Mouse (Mus musculus): ENCODE data around the gene Arl15. TPM values are rescaled to one million over a fixed set of nuclear protein-coding genes. Genes with fewer than 3 reads are reported as not detected.

Arl15 gene
- polyA plus RNA-seq, 1 experiment from 2014 or later: 11.8 TPM

- Histone ChIP-seq H3K27me3 (ENCODE audit: insufficient read depth, low read length) (no peaks in the 10 kb centered on the region), H3K4me3 (ENCODE audit: low read depth, low read length) (no peak overlapping the region), H3K9me3 (ENCODE audit: low read depth, low read length) (no peaks in the 10 kb centered on the region), H3K36me3 (ENCODE audit: insufficient read depth) (no peaks in the 10 kb centered on the region), H3K4me2 (no peak overlapping the region), H3K9ac (no peak overlapping the region), H3K4me1 (ENCODE audit: insufficient read depth) (no peaks in the 10 kb centered on the region), H3K27ac (ENCODE audit: low read depth) (no peak overlapping the region)
- 0% methylated on average over 1 of the region's 1 CpGs for WGBS
- DNase-seq: no peak
- no peak for ATAC-seq (ENCODE audit: insufficient read depth)
- no peak for TF ChIP-seq CTCF (IDR thresholded peaks at IDR 0.05; ENCODE audit: low read depth)
Measured at GRCm38 (mm10) chr13:113882959-113883358, 88.7 kb downstream of the Arl15 start.

GRCm38 (mm10) chr13:113887090-113887489 is 92.8 kb downstream of the Arl15 start:
- WGBS: 59% methylated on average over 6 of the region's 6 CpGs
- no peak for TF ChIP-seq CTCF (IDR thresholded peaks at IDR 0.05; ENCODE audit: low read depth)

GRCm38 (mm10) chr13:113888126-113888525 is 93.8 kb downstream of the Arl15 start:
- Histone ChIP-seq H3K36me3 (ENCODE audit: insufficient read depth) (no peaks in the 10 kb centered on the region), H3K4me1 (ENCODE audit: insufficient read depth) (no peaks in the 10 kb centered on the region), H3K27me3 (ENCODE audit: insufficient read depth, low read length) (no peaks in the 10 kb centered on the region), H3K4me3 (ENCODE audit: low read depth, low read length) (no peak overlapping the region), H3K4me2 (no peak overlapping the region), H3K9me3 (ENCODE audit: low read depth, low read length) (no peaks in the 10 kb centered on the region), H3K27ac (ENCODE audit: low read depth) (no peak overlapping the region), H3K9ac (no peak overlapping the region)
- ATAC-seq (ENCODE audit: insufficient read depth) (no peak), DNase-seq (no peak)
- no peak for TF ChIP-seq CTCF (IDR thresholded peaks at IDR 0.05; ENCODE audit: low read depth)
- 50% methylated on average over 5 of the region's 5 CpGs for WGBS

More at GRCm38 (mm10) chr13:113887090-113887489, 92.8 kb downstream of the Arl15 start:
- no peaks in the 10 kb centered on the region for H3K4me1 ChIP-seq (ENCODE audit: insufficient read depth)
- H3K4me2 ChIP-seq: no peak overlapping the region
- H3K9ac ChIP-seq: no peak overlapping the region
- no peak for ATAC-seq (ENCODE audit: insufficient read depth)
- H3K9me3 ChIP-seq (ENCODE audit: low read depth, low read length): no peaks in the 10 kb centered on the region
- H3K36me3 ChIP-seq (ENCODE audit: insufficient read depth): no peaks in the 10 kb centered on the region
- no peak overlapping the region for H3K27ac ChIP-seq (ENCODE audit: low read depth)
- H3K4me3 ChIP-seq (ENCODE audit: low read depth, low read length): no peak overlapping the region
- no peak for DNase-seq
- H3K27me3 ChIP-seq (ENCODE audit: insufficient read depth, low read length): no peaks in the 10 kb centered on the region

GRCm38 (mm10) chr13:113888704-113889103 is 94.4 kb downstream of the Arl15 start:
- Histone ChIP-seq H3K4me3 (ENCODE audit: low read depth, low read length) (no peak overlapping the region), H3K36me3 (ENCODE audit: insufficient read depth) (no peaks in the 10 kb centered on the region), H3K9ac (no peak overlapping the region), H3K27ac (ENCODE audit: low read depth) (no peak overlapping the region), H3K4me2 (no peak overlapping the region), H3K9me3 (ENCODE audit: low read depth, low read length) (no peaks in the 10 kb centered on the region), H3K4me1 (ENCODE audit: insufficient read depth) (no peaks in the 10 kb centered on the region), H3K27me3 (ENCODE audit: insufficient read depth, low read length) (no peaks in the 10 kb centered on the region)
- ATAC-seq (ENCODE audit: insufficient read depth) (no peak), DNase-seq (no peak)
- no peak for TF ChIP-seq CTCF (IDR thresholded peaks at IDR 0.05; ENCODE audit: low read depth)
- WGBS: 56% methylated on average over 16 of the region's 16 CpGs

GRCm38 (mm10) chr13:113889140-113890055 is 95.1 kb downstream of the Arl15 start:
- TF ChIP-seq CTCF (IDR thresholded peaks at IDR 0.05; ENCODE audit: low read depth): no peak
- 63% methylated on average over 24 of the region's 24 CpGs for WGBS
- Histone ChIP-seq H3K4me1 (ENCODE audit: insufficient read depth) (no peaks in the 10 kb centered on the region), H3K9me3 (ENCODE audit: low read depth, low read length) (no peaks in the 10 kb centered on the region), H3K36me3 (ENCODE audit: insufficient read depth) (no peaks in the 10 kb centered on the region), H3K27ac (ENCODE audit: low read depth) (no peak overlapping the region), H3K27me3 (ENCODE audit: insufficient read depth, low read length) (no peaks in the 10 kb centered on the region), H3K4me2 (no peak overlapping the region), H3K4me3 (ENCODE audit: low read depth, low read length) (no peak overlapping the region), H3K9ac (no peak overlapping the region)
- no peak for DNase-seq
- no peak for ATAC-seq (ENCODE audit: insufficient read depth)

GRCm38 (mm10) chr13:113896684-113897083 is 102.4 kb downstream of the Arl15 start:
- Histone ChIP-seq H3K27ac (ENCODE audit: low read depth) (no peak overlapping the region), H3K9ac (no peak overlapping the region), H3K9me3 (ENCODE audit: low read depth, low read length) (no peaks in the 10 kb centered on the region), H3K4me3 (ENCODE audit: low read depth, low read length) (no peak overlapping the region), H3K27me3 (ENCODE audit: insufficient read depth, low read length) (no peaks in the 10 kb centered on the region), H3K4me2 (no peak overlapping the region), H3K36me3 (ENCODE audit: insufficient read depth) (no peaks in the 10 kb centered on the region), H3K4me1 (ENCODE audit: insufficient read depth) (no peaks in the 10 kb centered on the region)
- no peak for ATAC-seq (ENCODE audit: insufficient read depth)
- no peak for TF ChIP-seq CTCF (IDR thresholded peaks at IDR 0.05; ENCODE audit: low read depth)
- WGBS: 81% methylated on average over 10 of the region's 10 CpGs
- DNase-seq: no peak

- Histone ChIP-seq H3K27me3 (ENCODE audit: insufficient read depth, low read length) (no peaks in the 10 kb centered on the region), H3K4me1 (ENCODE audit: insufficient read depth) (no peaks in the 10 kb centered on the region), H3K4me3 (ENCODE audit: low read depth, low read length) (no peak overlapping the region), H3K27ac (ENCODE audit: low read depth) (no peak overlapping the region), H3K9ac (no peak overlapping the region), H3K36me3 (ENCODE audit: insufficient read depth) (no peaks in the 10 kb centered on the region), H3K9me3 (ENCODE audit: low read depth, low read length) (no peaks in the 10 kb centered on the region), H3K4me2 (no peak overlapping the region)
- ATAC-seq (ENCODE audit: insufficient read depth): no peak
- no peak for TF ChIP-seq CTCF (IDR thresholded peaks at IDR 0.05; ENCODE audit: low read depth)
- 69% methylated on average over 3 of the region's 3 CpGs for WGBS
- DNase-seq: no peak
Measured at GRCm38 (mm10) chr13:113897498-113897897, 103.2 kb downstream of the Arl15 start.
